Mouse (Mus musculus): Measurements from ENCODE around the gene Edn3. TPM values are rescaled to one million over a fixed set of nuclear protein-coding genes. Genes with fewer than 3 reads are reported as not detected.

Edn3 gene
- 10.4 TPM for polyA plus RNA-seq (2015; fragmentation: Illumina TruSeq; extraction: RNeasy Lipid Tissue Mini Kit (QIAGEN cat#74804); ENCODE audit: insufficient read depth, low replicate concordance)

DNA sequence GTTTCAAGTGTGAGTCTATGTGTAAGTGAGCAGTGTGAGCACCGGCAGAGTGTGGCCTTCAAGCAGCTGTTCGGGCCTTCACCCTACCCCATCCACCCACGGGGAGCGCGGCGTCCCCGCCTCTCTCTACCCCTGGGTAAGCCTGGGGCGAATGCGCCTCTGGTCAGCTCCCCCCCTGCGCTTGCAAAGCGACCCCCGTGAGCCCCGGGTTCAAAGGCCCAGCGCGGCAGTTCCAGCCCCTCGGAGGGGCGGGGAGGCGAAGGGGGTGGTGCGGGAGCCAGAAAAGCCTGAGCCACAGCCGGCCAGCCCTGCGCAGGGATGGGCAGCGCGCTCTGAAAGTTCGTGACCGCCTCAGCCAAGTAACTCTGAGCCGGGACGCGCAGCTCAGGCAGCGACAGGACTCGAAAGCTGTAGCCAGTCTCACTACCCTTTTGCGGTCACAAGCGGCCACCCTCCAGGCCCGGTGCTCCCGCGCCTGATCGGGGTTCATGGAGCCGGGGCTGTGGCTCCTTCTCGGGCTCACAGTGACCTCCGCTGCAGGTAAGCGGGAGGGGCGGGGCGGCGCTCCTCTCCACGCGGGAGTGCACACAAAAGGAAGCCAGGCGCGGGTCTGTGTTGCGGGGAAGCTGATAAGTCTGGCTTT is at the start of gene Edn3:
TSS of gene Edn3 (plus strand) at position 141 of the 643 bp plus-strand sequence.

Other genes with a start within 250 kb of the Edn3 start
- 21.0 TPM for gene Zfp831, start 117.1 kb upstream of the Edn3 start, polyA plus RNA-seq (2015; fragmentation: Illumina TruSeq; extraction: RNeasy Lipid Tissue Mini Kit (QIAGEN cat#74804); ENCODE audit: insufficient read depth, low replicate concordance)
- gene Gm14444, start 249.6 kb downstream of the Edn3 start, polyA plus RNA-seq (2015; fragmentation: Illumina TruSeq; extraction: RNeasy Lipid Tissue Mini Kit (QIAGEN cat#74804); ENCODE audit: insufficient read depth, low replicate concordance) = not detected